Mouse (Mus musculus): ENCODE data around the gene Fxr2. TPM values are rescaled to one million over a fixed set of nuclear protein-coding genes. Genes with fewer than 3 reads are reported as not detected.

Gene Fxr2
- polyA plus RNA-seq, 1 experiment, result 104 TPM

DNA sequence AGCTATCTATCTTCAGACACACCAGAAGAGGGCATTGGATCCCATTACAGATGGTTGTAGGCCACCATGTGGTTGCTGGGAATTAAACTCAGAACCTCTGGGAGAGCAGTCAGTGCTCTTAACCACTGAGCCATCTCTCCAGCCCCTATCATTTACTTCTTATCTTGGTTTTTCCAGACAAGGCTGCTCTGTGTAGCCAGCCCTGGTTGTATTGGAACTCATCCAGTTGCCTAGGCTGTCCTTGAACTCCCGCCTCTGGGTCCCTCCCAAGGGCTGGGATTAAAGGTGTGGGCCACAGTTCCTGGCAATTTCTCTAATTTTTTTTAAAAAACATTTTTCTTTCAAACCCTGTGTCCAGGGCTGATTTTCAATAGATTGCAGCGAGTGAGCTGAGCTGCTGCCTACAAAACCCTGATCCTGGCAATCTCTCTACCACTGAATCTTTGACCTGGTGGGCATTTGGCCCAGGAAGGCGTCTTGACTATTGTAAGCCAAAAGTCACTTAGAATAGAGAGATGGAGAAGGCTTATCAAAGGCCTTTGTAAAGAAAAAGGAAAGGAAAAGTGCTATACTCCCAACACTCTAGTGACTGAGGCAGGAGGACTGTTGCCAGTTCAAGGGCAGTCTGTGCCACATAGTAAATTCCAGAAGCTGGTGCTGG, 28.6 kb downstream of the Fxr2 start:
- Histone ChIP-seq H3K27me3 (ENCODE audit: control insufficient read depth, insufficient read depth, insufficient read length) (no peaks in the 10 kb centered on the region), H3K4me3 (peak overlapping the region; percentile 63), H3ac (ENCODE audit: control insufficient read depth, insufficient read length) (no peak overlapping the region), H3K79me2 (ENCODE audit: control insufficient read depth, insufficient read depth) (peaks cover 23% of the 10 kb centered on the region), H3K4me2 (ENCODE audit: low read depth) (peak overlapping the region; percentile 76), H3K36me3 (ENCODE audit: control insufficient read depth, insufficient read depth) (peaks cover 11% of the 10 kb centered on the region)
- TF ChIP-seq TCF3 (IDR thresholded peaks at IDR 0.05; ENCODE audit: insufficient read length, low read depth) (no peak), SRF (IDR thresholded peaks at IDR 0.05; ENCODE audit: control insufficient read depth, insufficient read length, low read depth) (no peak), REST (IDR thresholded peaks at IDR 0.05; ENCODE audit: insufficient read depth, insufficient read length) (no peak), MAX (IDR thresholded peaks at IDR 0.05; ENCODE audit: low read depth) (no peak), E2F4 (IDR thresholded peaks at IDR 0.05; ENCODE audit: insufficient read depth) (no peak), POLR2AphosphoS2 (IDR thresholded peaks at IDR 0.05; ENCODE audit: insufficient read length, low read depth) (no peak), POLR2A (IDR thresholded peaks at IDR 0.05; ENCODE audit: insufficient read length, low read depth) (no peak), MYOD1 (IDR thresholded peaks at IDR 0.05; ENCODE audit: control insufficient read depth in 1 of 3, insufficient read length in 2 of 3, low read depth in 2 of 3) (no peak), TCF12 (IDR thresholded peaks at IDR 0.05; ENCODE audit: insufficient read depth, poor library complexity, severe bottlenecking) (no peak), CEBPB (IDR thresholded peaks at IDR 0.05; ENCODE audit: insufficient read depth, poor library complexity, severe bottlenecking) (no peak), USF1 (IDR thresholded peaks at IDR 0.05; ENCODE audit: low read depth) (no peak), MYOG (IDR thresholded peaks at IDR 0.05; ENCODE audit: control insufficient read depth in 1 of 3, insufficient read depth in 1 of 3, insufficient read length in 2 of 3, low read depth in 2 of 3) (no peak)

DNA sequence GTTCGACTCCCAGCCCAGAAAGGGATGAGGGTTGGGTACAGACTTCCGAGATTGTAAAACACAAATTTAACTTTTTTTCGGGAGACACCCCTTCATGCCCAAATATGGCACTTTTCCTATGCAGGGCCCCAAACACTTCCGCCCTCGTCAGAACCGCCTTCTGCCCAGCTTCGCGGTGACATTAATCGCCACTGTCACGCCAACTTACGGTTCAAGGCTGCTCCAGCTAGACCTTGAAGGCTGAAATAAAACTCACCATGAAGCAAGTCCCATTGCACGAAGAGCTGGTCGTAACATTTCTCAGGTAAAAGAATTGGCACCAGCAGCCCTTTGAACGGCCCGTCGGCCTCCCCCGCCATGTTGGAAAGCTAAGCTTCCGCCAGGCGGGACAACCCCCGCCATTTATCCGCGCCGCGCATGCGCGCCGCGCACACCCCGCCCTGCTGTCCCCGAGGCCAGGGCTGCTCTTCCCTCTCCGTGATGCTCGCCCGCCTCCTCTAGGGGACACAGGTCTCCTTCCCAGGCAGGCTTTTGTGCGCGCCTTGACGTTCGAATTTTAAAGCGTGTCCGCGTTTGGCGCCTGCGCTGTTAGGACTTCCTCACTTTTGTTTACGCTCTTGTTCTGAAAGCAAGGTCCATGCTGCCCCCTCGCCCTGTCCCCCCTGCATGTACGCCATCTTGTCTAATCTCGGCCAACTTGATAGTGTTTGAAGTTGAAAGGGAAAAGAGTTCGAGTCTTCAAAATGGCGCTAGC, 29.6 kb downstream of the Fxr2 start, which contains the start of gene Mpdu1:
Mpdu1 (minus strand) TSS at position 430 of the 754 bp plus-strand sequence.
- Histone ChIP-seq H3K4me3 (peak within 1 kb of the TSS; percentile 63), H3K79me2 (ENCODE audit: control insufficient read depth, insufficient read depth) (peaks cover 23% of the 10 kb centered on the region), H3K36me3 (ENCODE audit: control insufficient read depth, insufficient read depth) (peaks cover 17% of the 10 kb centered on the region), H3K4me2 (ENCODE audit: low read depth) (peak within 1 kb of the TSS; percentile 92), H3K27me3 (ENCODE audit: control insufficient read depth, insufficient read depth, insufficient read length) (no peaks in the 10 kb centered on the region), H3ac (ENCODE audit: control insufficient read depth, insufficient read length) (peak within 1 kb of the TSS; percentile 29)
- TF ChIP-seq TCF3 (IDR thresholded peaks at IDR 0.05; ENCODE audit: insufficient read length, low read depth) (no peak), REST (IDR thresholded peaks at IDR 0.05; ENCODE audit: insufficient read depth, insufficient read length) (no peak), SRF (IDR thresholded peaks at IDR 0.05; ENCODE audit: control insufficient read depth, insufficient read length, low read depth) (peak; percentile 100), MYOD1 (IDR thresholded peaks at IDR 0.05; ENCODE audit: control insufficient read depth in 1 of 3, insufficient read length in 2 of 3, low read depth in 2 of 3) (no peak), CEBPB (IDR thresholded peaks at IDR 0.05; ENCODE audit: insufficient read depth, poor library complexity, severe bottlenecking) (no peak), POLR2A (IDR thresholded peaks at IDR 0.05; ENCODE audit: insufficient read length, low read depth) (peak; percentile 90), USF1 (IDR thresholded peaks at IDR 0.05; ENCODE audit: low read depth) (no peak), MYOG (IDR thresholded peaks at IDR 0.05; ENCODE audit: control insufficient read depth in 1 of 3, insufficient read depth in 1 of 3, insufficient read length in 2 of 3, low read depth in 2 of 3) (no peak), POLR2AphosphoS2 (IDR thresholded peaks at IDR 0.05; ENCODE audit: insufficient read length, low read depth) (peak; percentile 91), E2F4 (IDR thresholded peaks at IDR 0.05; ENCODE audit: insufficient read depth) (peak; percentile 85)

DNA sequence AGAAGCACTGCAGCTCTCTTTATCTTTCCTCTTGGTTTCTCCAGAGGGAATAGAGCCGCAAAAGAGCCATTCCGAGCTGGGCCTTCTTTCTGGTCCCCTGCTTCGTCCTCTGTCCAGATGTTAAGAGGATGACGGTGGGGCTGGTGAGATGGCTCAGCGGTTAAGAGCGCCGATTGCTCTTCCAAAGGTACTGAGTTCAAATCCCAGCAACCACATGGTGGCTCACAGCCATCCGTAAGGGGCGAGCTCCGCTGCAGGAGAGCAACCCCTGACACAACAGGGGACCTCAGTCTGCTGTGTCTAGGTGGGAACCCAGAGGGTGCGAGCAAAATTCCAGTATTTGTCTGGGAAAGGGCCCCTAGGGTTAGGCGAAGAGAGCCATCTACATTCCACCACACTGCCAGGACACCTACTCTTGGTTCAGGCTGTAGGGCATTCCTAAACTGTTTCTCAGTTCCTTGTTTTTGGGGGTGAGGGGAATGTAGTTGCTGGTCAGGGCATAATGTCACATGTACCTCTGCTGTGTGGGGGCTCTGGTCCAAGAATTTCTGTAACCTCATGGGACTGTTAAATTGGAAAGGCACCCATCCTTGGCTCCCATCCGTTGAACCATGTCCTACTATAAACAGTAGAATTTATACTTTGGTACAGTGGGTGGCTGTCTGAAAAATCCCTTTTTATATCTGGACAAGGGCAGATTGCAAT, 30.3 kb downstream of the Fxr2 start:
- peak overlapping the region; percentile 29 for H3ac ChIP-seq (ENCODE audit: control insufficient read depth, insufficient read length)
- H3K36me3 ChIP-seq (ENCODE audit: control insufficient read depth, insufficient read depth), result peaks cover 24% of the 10 kb centered on the region
- H3K79me2 ChIP-seq (ENCODE audit: control insufficient read depth, insufficient read depth), result peaks cover 23% of the 10 kb centered on the region
- peak overlapping the region; percentile 63 for H3K4me3 ChIP-seq
- H3K27me3 ChIP-seq (ENCODE audit: control insufficient read depth, insufficient read depth, insufficient read length), result no peaks in the 10 kb centered on the region
- no peak for TF ChIP-seq E2F4 (IDR thresholded peaks at IDR 0.05; ENCODE audit: insufficient read depth)
- TF ChIP-seq TCF12 (IDR thresholded peaks at IDR 0.05; ENCODE audit: insufficient read depth, poor library complexity, severe bottlenecking), result no peak
- TF ChIP-seq POLR2AphosphoS2 (IDR thresholded peaks at IDR 0.05; ENCODE audit: insufficient read length, low read depth), result no peak
- no peak for TF ChIP-seq REST (IDR thresholded peaks at IDR 0.05; ENCODE audit: insufficient read depth, insufficient read length)
- TF ChIP-seq TCF3 (IDR thresholded peaks at IDR 0.05; ENCODE audit: insufficient read length, low read depth), result no peak
- TF ChIP-seq SRF (IDR thresholded peaks at IDR 0.05; ENCODE audit: control insufficient read depth, insufficient read length, low read depth), result no peak
- TF ChIP-seq CEBPB (IDR thresholded peaks at IDR 0.05; ENCODE audit: insufficient read depth, poor library complexity, severe bottlenecking), result no peak
- TF ChIP-seq POLR2A (IDR thresholded peaks at IDR 0.05; ENCODE audit: insufficient read length, low read depth), result no peak
- TF ChIP-seq USF1 (IDR thresholded peaks at IDR 0.05; ENCODE audit: low read depth), result no peak
- no peak for TF ChIP-seq MYOD1 (IDR thresholded peaks at IDR 0.05; ENCODE audit: control insufficient read depth in 1 of 3, insufficient read length in 2 of 3, low read depth in 2 of 3)
- no peak for TF ChIP-seq MAX (IDR thresholded peaks at IDR 0.05; ENCODE audit: low read depth)
- TF ChIP-seq MYOG (IDR thresholded peaks at IDR 0.05; ENCODE audit: control insufficient read depth in 1 of 3, insufficient read depth in 1 of 3, insufficient read length in 2 of 3, low read depth in 2 of 3), result no peak
- H3K4me2 ChIP-seq (ENCODE audit: low read depth), result peak overlapping the region; percentile 92

DNA sequence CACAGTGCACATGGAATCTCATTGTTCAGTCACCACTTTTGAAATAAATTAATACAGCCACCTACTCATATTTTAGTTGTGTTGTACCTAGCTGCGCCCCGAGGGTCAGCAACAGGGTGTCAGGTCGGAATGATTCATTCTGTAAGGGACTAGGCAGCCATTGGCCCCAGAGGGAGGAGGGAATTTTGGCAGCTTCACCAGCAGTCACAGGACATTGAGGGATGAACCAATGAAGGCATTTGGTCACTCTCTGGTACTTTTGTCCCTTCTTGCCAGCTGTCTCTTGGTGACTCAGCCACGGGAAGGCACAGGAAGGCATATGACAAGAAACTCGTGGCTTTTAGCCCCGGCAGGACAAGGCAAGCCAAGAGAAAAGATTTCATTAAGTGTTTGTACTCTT, 31.0 kb downstream of the Fxr2 start:
- peaks cover 27% of the 10 kb centered on the region for H3K79me2 ChIP-seq (ENCODE audit: control insufficient read depth, insufficient read depth)
- H3ac ChIP-seq (ENCODE audit: control insufficient read depth, insufficient read length), result no peak overlapping the region
- H3K36me3 ChIP-seq (ENCODE audit: control insufficient read depth, insufficient read depth), result peaks cover 31% of the 10 kb centered on the region
- H3K4me2 ChIP-seq (ENCODE audit: low read depth), result peak overlapping the region; percentile 35
- no peak overlapping the region for H3K4me3 ChIP-seq
- no peaks in the 10 kb centered on the region for H3K27me3 ChIP-seq (ENCODE audit: control insufficient read depth, insufficient read depth, insufficient read length)
- TF ChIP-seq MYOD1 (IDR thresholded peaks at IDR 0.05; ENCODE audit: control insufficient read depth in 1 of 3, insufficient read length in 2 of 3, low read depth in 2 of 3), result peak in 2 of 3 experiments; percentile 60
- TF ChIP-seq MYOG (IDR thresholded peaks at IDR 0.05; ENCODE audit: control insufficient read depth in 1 of 3, insufficient read depth in 1 of 3, insufficient read length in 2 of 3, low read depth in 2 of 3), result peak in 2 of 3 experiments; percentile 62 to 76
- TF ChIP-seq POLR2AphosphoS2 (IDR thresholded peaks at IDR 0.05; ENCODE audit: insufficient read length, low read depth), result peak; percentile 59
- no peak for TF ChIP-seq USF1 (IDR thresholded peaks at IDR 0.05; ENCODE audit: low read depth)

All from myocyte (in vitro differentiated cells).